Mouse (Mus musculus): ENCODE data around the gene Hyls1.

The Hyls1 gene

GRCm38 (mm10) chr9:35543099-35543860, 26.9 kb downstream of the Hyls1 start:
- DNase-seq (ENCODE audit: low spot score) = no peak

DNA sequence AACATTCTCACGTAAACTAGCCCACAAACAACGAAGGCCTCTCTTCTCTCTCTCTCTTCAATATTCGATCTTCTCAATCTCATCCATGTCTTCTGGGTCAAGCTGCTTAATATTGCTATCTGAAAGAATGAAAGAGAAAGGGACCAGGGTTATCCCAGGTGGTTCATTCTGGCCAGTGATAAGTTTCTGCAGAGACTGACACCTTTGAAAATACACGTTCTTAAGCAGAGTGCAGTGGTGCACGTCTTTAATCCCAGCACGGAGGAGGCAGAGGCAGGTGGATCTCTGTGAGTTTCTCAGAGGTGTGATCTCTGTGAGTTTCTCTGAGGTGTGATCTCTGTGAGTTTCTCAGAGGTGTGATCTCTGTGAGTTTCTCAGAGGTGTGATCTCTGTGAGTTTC, 28.3 kb downstream of the Hyls1 start:
- DNase-seq (ENCODE audit: low spot score) = no peak

DNA sequence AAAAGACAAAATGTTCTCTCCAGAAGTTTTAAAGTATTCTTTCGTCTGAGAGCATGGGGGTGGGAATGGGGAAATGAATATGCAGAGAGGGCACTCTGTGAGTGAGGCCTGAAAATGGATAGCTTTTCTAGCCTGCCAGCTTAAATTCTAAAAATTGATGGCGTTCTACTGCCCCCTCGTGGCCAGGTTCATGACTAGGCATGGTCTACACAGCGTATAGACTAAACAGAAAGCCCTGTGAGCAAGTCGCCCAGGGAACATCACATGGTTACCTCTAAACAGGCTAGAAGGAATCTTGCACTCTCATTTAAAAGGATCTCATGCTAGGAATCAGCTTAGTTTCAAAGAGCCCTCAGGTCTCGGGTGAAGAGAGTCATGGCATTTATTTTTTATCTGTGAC, 28.7 kb downstream of the Hyls1 start:
- peak; percentile 49 for DNase-seq (ENCODE audit: low spot score)

GRCm38 (mm10) chr9:35541024-35541423, 29.2 kb downstream of the Hyls1 start:
- DNase-seq (ENCODE audit: low spot score) = no peak

GRCm38 (mm10) chr9:35539001-35539750, 31.0 kb downstream of the Hyls1 start:
- DNase-seq (ENCODE audit: low spot score) = no peak

DNA sequence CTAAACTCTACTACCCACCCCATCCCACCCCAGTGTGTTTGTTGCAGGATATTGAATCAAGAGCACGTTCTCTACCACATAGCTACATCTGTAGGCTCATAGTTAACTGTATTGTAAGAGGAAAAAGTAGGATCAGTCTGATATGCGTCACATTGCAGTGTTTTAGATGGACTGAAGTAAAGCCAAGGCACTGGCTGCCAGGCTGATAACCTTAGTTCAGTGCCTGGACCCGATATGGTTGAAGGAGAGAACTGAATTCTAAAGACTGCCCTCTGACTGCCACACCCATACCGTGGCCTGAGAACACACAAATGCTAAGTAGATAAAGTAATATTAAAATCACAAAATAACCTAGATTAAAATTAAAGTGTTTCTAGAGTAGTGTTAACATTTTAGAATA, 34.3 kb downstream of the Hyls1 start:
- DNase-seq (ENCODE audit: low spot score) = no peak

DNA sequence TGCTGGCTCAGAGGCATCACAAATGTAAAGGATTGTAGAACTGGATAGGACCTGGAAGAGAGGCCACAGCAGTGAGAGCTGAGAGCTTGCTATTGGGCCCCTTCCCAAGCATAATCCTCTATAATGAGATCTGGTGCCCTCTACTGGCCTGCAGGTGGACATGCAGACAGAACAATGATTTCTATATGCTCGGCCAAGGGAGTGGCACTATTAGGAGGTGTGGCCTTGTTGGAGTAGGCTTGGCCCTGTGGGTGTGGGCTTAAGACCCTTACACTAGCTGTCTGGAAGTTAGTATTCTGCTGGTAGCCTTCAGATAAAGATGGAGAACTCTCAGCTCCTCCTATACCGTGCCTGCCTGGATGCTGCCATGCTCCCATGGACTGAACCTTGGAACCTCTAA, 35.1 kb downstream of the Hyls1 start:
- DNase-seq (ENCODE audit: low spot score) = no peak

DNA sequence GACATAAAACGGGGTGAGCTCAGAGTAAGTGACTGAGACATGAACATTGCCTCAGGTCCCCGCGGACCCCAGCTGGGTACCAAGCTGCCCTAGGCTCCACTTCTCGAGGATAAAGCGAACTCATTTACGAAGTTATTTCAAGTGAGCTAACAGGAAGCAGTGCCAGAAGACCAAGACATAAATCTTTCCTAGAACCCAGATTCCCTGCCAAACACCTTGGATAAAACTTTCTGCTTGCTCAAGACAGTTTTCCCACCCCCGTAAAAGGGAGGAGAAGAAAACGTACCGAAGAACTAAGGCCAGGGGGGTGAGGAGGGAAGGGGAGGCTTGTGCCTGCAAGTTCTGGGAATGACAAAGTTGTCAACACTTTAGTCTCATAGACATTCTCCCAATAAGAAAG, 36.9 kb downstream of the Hyls1 start:
- DNase-seq (ENCODE audit: low spot score) = no peak

- DNase-seq (ENCODE audit: low spot score) = no peak
Measured at GRCm38 (mm10) chr9:35529796-35530195, 40.4 kb downstream of the Hyls1 start.

DNA sequence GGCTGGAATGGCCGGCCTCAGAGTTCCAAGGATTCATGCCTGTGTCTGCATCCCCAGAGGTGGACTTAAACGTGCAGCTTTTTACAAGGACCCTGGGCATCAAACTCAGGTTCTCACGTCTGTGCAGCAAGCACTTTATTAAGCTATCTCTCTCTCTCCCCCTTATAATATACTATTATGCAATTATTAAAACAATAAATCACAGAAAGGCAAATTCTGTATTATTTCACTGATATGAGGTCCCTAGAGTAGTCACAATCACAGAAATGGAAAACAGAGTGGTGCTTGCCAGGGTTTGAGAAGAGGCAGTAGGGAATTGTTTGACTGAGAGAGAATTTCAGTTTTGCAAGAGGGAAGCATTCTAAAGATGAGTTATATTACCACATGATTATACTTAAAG, 41.1 kb downstream of the Hyls1 start:
- DNase-seq (ENCODE audit: low spot score) = no peak

- DNase-seq (ENCODE audit: low spot score) = no peak
Measured at GRCm38 (mm10) chr9:35523941-35524411, 46.2 kb downstream of the Hyls1 start.

- DNase-seq (ENCODE audit: low spot score) = no peak
Measured at GRCm38 (mm10) chr9:35523541-35523940, 46.7 kb downstream of the Hyls1 start.

- DNase-seq (ENCODE audit: low spot score) = no peak
Measured at GRCm38 (mm10) chr9:35522821-35523515, 47.2 kb downstream of the Hyls1 start.

DNA sequence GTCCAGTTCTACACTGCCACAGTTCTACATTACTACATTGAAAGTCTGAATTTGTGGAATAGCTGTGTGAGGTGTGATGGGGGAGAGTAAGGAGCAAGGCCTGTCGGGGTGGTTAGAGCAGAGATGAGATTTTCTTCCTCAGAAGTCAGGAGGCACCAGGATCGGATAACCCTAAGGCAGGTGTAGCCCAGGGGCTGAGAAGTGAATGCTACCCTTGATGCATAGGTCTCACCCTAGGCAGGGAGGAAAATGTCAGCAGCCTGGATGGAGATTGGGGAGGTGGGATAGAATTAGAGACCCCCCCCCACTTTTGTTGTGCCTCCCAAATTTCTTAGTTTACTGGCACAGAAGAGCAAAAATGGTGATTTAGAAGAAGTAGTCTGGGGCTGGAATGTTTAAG, 48.0 kb downstream of the Hyls1 start:
- no peak for DNase-seq (ENCODE audit: low spot score)

- DNase-seq (ENCODE audit: low spot score) = no peak
Measured at GRCm38 (mm10) chr9:35520631-35521348, 49.4 kb downstream of the Hyls1 start.

DNA sequence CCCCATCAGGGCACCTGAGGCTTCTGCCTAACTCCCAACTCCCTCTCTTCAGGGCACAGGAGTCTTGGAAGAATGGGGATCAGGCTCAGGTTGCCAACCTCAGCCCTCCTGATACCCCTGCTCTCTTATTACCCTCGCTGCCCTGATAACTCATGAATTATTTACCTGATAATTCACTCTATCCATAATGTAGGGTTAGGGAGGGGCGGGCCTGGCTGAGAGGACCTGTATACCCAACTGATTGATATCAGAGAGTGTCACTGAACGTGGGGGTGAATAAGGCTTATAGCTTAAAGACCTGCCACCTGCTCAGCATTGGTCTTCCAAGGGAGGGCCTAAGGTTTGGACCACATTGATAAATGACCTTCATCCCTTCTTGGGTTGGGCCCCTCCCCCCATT, 52.0 kb downstream of the Hyls1 start, which contains the start of gene Gm1113:
Gene Gm1113, minus strand, starts transcription at position 101 of the 400 bp plus-strand sequence.
- no peak for DNase-seq (ENCODE audit: low spot score)

- DNase-seq (ENCODE audit: low spot score) = no peak
Measured at GRCm38 (mm10) chr9:35516711-35517110, 53.5 kb downstream of the Hyls1 start.

GRCm38 (mm10) chr9:35516182-35516581, 54.0 kb downstream of the Hyls1 start:
- DNase-seq (ENCODE audit: low spot score) = no peak

GRCm38 (mm10) chr9:35513900-35514299, 56.3 kb downstream of the Hyls1 start:
- no peak for DNase-seq (ENCODE audit: low spot score)

All from urinary bladder, postnatal 10 days (tissue).